Mouse (Mus musculus) urinary bladder, postnatal 14 days (tissue): ENCODE measurements at regions not wholly inside any gene's neighbourhood (a gene's known extent, or its start where the extent isn't known, plus 50 kb on each side); places are given as distances from the start of the nearest gene placed in this dataset.

Experiments
- DNase-seq: peaks from one replicate; pipeline ENCODE4 v3.0.0; 2021; ENCODE audit warnings: low spot score

DNA sequence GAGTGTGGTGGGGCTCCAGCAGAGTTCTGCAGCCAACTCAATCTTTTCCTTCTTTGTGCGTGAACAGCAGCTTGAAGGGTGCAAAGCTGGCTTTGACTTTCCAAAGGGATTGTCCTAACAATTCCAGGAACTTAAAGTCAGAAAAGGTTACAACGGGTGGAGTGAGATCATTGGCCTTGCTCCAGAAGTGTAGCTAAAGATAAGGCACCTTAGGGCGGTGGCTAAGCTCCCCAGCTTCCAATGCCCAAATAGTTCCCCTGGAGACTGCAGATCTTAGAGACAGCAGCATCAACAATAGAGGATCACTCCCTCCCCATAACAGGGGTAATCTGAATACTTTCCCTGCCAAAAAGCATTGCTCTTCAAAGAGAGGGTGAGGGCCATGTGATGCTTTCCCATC lies 62.3 kb upstream of the Cd93 start:
- DNase-seq, result no peak

DNA sequence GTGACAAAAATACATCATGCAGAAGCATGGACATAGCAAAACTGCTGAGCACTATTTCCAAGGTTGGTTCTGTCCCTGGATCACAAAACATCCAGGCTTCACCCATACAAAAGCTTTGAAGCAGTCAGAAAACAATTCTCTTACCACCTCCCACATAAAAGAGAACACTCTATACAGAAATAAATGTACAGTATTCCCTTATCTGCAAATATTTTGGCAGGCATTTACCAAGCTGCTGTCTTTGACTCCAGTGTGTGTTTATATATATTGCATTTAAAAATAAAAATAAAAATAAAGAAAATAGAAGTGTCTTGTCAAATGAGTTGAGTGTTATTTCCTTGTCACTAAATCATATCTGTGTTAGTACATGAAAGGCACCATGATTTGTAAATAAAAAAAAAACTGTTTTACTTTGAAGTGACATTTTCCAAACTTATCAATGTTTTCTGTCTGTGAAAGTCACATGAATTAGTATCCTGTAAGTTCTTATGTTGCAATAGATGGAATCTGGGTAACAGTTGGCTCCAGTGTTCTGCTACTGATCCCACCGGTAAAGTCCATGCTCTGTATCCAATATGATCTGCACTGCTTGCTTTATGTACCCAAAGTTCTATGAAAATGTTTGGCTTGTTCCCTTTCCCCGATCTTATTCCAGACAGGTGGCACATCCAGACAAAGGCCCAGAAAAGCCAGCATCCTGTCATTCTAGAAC lies 59.9 kb upstream of the Cd93 start:
- DNase-seq, result no peak

DNA sequence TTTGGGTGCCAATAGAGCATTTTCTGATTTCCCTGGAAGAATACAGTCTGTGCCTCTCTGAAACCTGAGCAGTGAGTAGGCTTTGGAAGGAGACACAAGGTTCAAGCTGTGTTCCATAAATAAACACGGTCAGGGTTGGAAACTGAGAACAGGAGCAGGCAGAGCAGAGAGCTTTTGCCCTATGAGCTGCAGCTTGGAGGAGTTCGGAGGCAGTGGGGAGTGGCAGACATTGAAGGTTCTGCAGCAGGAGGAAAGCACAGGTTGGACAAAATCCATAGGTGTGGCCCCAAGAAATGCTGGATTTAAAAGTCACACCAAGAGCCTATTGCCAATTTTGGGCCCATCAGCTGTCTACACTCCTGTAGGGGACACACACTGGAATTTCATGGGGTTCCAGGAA lies 59.0 kb upstream of the Cd93 start:
- no peak for DNase-seq

DNA sequence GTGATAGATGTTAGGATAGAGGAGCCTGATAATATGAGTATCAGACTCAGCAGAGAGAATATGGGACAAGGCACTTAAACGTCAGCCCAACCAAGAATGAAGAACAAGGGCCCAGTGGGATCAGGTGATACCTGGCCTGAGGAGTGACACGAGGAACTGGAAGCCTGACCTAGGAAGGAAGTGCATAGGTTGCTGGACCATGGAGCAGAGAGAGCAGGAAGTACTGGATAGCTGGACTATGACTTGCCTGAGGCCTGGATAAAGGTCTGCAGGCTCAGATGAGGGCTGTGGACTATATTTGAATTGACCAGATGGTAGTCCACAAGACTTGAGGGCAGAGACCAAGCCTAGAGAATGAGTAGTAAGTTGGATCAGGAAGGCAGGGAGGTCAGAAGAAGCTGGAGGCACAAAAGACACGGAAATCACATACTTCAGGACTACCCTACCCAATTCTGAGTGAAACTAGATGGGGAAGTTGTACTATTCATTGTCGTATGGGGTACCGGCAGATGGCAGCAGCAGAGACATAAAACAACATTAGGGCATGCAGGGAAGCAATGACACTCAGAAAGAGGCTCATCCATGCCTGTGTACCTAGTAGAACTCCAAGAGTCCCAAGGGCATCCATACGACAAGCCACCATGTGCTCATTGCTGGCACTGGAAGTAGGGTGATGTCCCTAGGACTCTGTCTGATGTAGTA lies 57.0 kb upstream of the Cd93 start:
- no peak for DNase-seq

DNA sequence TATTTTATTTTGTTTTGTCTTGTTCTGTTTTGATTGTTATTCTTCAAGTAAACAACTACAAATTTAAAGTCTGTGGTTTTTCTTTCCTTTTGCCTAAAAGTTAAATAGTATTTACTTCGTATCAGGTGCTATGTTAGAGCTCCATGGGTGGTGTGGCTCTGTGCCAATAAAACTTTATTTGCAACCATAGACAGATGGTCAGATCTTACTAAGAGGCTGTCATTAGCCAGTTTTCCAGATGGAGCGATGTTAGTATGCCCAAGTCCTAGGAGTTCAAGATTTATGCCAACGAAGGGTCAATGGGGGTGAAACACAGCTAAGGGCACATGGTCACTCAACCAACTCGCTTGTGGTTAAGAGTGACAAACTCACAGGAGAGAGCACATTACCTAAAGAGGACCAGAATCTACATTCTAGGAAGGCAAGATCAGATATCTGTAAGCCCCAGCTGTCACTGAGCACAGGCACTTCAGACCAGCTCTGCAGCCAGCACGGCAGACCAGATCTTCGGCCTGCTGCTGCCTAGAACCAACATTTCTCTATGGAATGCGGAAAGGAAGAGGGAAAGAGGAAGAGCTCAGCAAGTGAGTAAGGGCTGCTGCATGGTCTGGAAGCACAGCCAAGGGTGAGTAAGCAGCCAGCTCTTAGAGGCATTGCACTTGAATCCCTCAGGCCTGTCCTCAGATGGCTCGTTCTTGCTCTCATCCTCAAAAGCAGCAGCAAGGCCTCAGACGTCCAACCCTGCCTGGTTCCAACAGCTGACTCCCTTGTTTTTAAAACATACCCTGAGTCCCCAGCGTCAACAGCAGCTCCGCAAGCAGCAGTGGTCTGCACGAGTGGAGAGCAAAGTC lies 54.3 kb upstream of the Cd93 start:
- peak; percentile 34 for DNase-seq

DNA sequence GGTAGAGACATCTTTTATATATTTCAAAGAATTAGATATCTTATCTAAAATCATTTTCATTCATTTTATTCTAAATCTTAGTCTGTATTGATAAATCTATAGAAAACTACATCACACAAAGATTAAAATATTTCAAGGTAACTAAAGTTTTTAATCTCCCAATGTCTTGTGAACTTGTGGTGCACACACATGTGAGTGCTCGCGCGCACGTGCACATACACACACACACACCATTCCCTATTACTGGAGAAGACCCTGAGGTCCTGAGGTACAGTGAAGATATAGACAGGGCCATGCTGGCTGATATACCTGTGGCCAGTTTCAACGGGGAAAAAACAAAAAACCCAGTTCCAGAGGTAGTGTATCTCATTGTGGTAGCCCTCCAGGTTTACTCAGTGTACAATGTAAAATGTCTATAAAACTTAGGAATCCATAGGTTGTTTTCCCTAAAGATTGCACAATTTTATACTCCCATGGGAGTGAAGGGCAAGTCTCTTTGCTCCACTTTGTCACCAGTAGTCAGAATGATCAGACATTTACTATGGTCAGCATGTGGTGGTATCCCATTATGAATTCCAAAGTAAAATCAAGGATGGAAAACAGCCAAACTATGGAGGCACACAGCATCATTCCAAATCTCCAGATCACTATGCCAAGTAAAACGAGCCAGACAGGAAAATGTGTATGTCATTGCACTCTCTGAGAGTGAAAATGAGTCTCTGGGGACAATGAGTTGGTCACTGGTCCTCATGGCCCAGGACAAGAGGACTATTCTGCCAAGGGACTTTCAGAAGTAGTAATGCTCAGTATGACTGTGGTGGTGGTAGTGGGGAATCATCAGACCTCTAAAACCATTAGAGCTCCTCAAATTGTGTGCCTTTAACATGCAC lies 53.0 kb upstream of the Cd93 start:
- no peak for DNase-seq

DNA sequence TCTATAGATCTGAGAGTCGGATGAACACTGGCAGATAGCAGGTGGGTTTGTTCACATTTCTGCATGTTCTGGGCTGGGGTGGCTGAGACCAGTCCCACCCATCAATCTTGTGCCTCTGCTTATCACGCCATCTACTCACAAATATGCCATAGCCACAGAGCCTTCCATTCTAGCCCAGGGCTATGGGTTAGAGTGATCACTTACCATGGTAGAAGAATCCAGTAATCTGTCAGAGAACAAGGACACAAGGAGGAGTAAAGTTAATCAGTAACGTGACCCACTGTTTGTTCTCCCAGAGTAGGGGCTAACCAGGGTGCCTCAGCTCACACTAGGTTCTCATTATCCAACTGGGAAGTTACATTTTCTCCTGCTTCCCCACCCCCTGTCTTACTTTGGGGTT lies 52.1 kb upstream of the Cd93 start:
- no peak for DNase-seq

DNA sequence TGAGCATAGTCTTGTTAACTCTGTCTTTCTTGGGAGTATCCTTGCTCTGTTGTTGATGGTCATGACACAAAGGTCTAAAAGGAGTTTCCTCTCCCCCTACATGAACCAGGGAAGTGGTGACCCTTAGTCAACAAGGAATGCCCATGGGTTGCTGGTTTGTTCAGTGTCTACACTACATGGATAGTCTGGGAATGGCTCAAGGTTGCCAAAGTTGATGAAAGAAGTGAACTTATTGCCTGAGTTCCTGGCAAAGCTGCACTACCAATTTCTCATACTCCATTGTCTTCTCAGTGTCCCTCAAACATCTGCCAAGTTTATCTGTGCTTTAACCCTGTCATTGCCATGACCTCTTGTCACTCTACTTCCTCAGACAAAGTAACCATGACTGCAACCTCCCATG lies 49.9 kb upstream of the Cd93 start:
- no peak for DNase-seq
